Mouse (Mus musculus) forebrain, embryonic 12.5 days (tissue): Measurements from ENCODE around the gene Tceal1. TPM values are rescaled to one million over a fixed set of nuclear protein-coding genes. Genes with fewer than 3 reads are reported as not detected.
A peak's percentile ranks its signal among the peaks of the same experiment; 100 is the strongest.

Experiments used
- ATAC-seq: fragments of 200-750 bp; cut with Nextera tagmentation; 2 replicates; pipeline ENCODE4 v1.8.0; 2017; ENCODE audit warnings: moderate TSS enrichment; ENCODE audit not compliant: low FRiP score
- H3K27ac ChIP-seq: fragments of 300-500 bp; sonication (generic); 2 replicates; pipeline ENCODE4 v1.5.1; 2016; ENCODE audit warnings: mild to moderate bottlenecking
- H3K27me3 ChIP-seq: fragments of 300-500 bp; sonication (generic); 2 replicates; pipeline ENCODE4 v1.6.1; 2016; ENCODE audit warnings: mild to moderate bottlenecking
- H3K36me3 ChIP-seq: fragments of 300-500 bp; sonication (generic); replicated peaks from 2 replicates; pipeline ENCODE4 v1.6.1; 2016; ENCODE audit warnings: mild to moderate bottlenecking
- H3K4me1 ChIP-seq: fragments of 300-500 bp; sonication (generic); 2 replicates; pipeline ENCODE4 v1.6.1; 2016
- H3K4me2 ChIP-seq: fragments of 300-500 bp; sonication (generic); 2 replicates; pipeline ENCODE4 v1.6.1; 2016; ENCODE audit warnings: mild to moderate bottlenecking, moderate library complexity
- H3K4me3 ChIP-seq: fragments of 300-500 bp; sonication (generic); replicated peaks from 2 replicates; pipeline ENCODE4 v1.5.1; 2016; ENCODE audit warnings: mild to moderate bottlenecking
- H3K9ac ChIP-seq: fragments of 300-500 bp; sonication (generic); 2 replicates; pipeline ENCODE4 v1.6.1; 2016; ENCODE audit warnings: mild to moderate bottlenecking
- H3K9me3 ChIP-seq: fragments of 300-500 bp; sonication (generic); 2 replicates; pipeline ENCODE4 v1.6.1; 2016
- WGBS: fragments of 180-500 bp; shearing (Covaris S2); methylation state at CpG from one replicate; pipeline ENCODE4 v1.1.7; 2016; 5-methylcytosine and 5-hydroxymethylcytosine counted together
- polyA plus RNA-seq: library from polyadenylated mRNA; unstranded; fragments of >200 nt; fragmentation: Nextera tagmentation; extraction: Ambion mirVana; gene quantifications from 2 replicates; pipeline ENCODE4 v1.2.1, GENCODE M21; 2016

Gene Tceal1
- polyA plus RNA-seq, 1 experiment from 2014 or later, result 11.9 TPM

GRCm38 (mm10) chrX:136732016-136732415 is 24.2 kb downstream of the Tceal1 start:
- ATAC-seq, result no peak
- 89% methylated on average over 4 of the region's 4 CpGs for WGBS
- no peak overlapping the region for H3K27ac ChIP-seq

GRCm38 (mm10) chrX:136740087-136740790 is 32.5 kb downstream of the Tceal1 start:
- peak overlapping the region; percentile 50 for H3K4me3 ChIP-seq
- peak overlapping the region; percentile 67 for H3K9ac ChIP-seq
- H3K27me3 ChIP-seq, result no peaks in the 10 kb centered on the region
- 21% methylated on average over 15 of the region's 15 CpGs for WGBS
- no peak for ATAC-seq
- 0 out of 2 replicates have a peak, but pooled peaks cover 4% of the 10 kb centered on the region for H3K4me1 ChIP-seq
- no peaks in the 10 kb centered on the region for H3K36me3 ChIP-seq
- H3K9me3 ChIP-seq, result no peaks in the 10 kb centered on the region
- H3K27ac ChIP-seq, result no peak overlapping the region
- peak overlapping the region; percentile 53 for H3K4me2 ChIP-seq

More at GRCm38 (mm10) chrX:136732016-136732415, 24.2 kb downstream of the Tceal1 start:
- no peaks in the 10 kb centered on the region for H3K27me3 ChIP-seq
- no peak overlapping the region for H3K4me2 ChIP-seq
- no peaks in the 10 kb centered on the region for H3K4me1 ChIP-seq
- peaks cover 4% of the 10 kb centered on the region; the same call in 1 of the 2 replicates for H3K36me3 ChIP-seq
- H3K4me3 ChIP-seq, result no peak overlapping the region
- no peaks in the 10 kb centered on the region for H3K9me3 ChIP-seq
- H3K9ac ChIP-seq, result no peak overlapping the region

- Histone ChIP-seq H3K9ac (peak overlapping the region; percentile 67), H3K4me2 (no peak overlapping the region), H3K27me3 (no peaks in the 10 kb centered on the region), H3K4me3 (peak overlapping the region; percentile 50), H3K36me3 (no peaks in the 10 kb centered on the region), H3K4me1 (0 out of 2 replicates have a peak, but pooled peaks cover 4% of the 10 kb centered on the region), H3K9me3 (no peaks in the 10 kb centered on the region), H3K27ac (peak overlapping the region; percentile 87)
- peak; percentile 98 for ATAC-seq
- WGBS, result 27% methylated on average over 39 of the region's 39 CpGs
Observed at GRCm38 (mm10) chrX:136740791-136741650, 33.2 kb downstream of the Tceal1 start.

GRCm38 (mm10) chrX:136741651-136742201 is 33.9 kb downstream of the Tceal1 start:
- Histone ChIP-seq H3K4me3 (peak overlapping the region; percentile 50), H3K4me1 (0 out of 2 replicates have a peak, but pooled peaks cover 4% of the 10 kb centered on the region), H3K27me3 (no peaks in the 10 kb centered on the region), H3K27ac (peak overlapping the region; percentile 87), H3K9ac (peak overlapping the region; percentile 56), H3K36me3 (no peaks in the 10 kb centered on the region), H3K4me2 (peak overlapping the region; percentile 50), H3K9me3 (no peaks in the 10 kb centered on the region)
- ATAC-seq, result peak; percentile 67
- WGBS, result 26% methylated on average over 45 of the region's 46 CpGs

GRCm38 (mm10) chrX:136742241-136742640 is 34.5 kb downstream of the Tceal1 start:
- Histone ChIP-seq H3K9ac (peak overlapping the region; percentile 56), H3K27ac (peak overlapping the region; percentile 87), H3K4me3 (peak overlapping the region; percentile 50), H3K4me2 (peak overlapping the region; percentile 50), H3K4me1 (0 out of 2 replicates have a peak, but pooled peaks cover 4% of the 10 kb centered on the region), H3K27me3 (no peaks in the 10 kb centered on the region), H3K36me3 (no peaks in the 10 kb centered on the region), H3K9me3 (no peaks in the 10 kb centered on the region)
- no peak for ATAC-seq
- WGBS, result 24% methylated on average over 10 of the region's 10 CpGs

- H3K4me3 ChIP-seq, result peak overlapping the region; percentile 50; the same call in 1 of the 2 replicates
- WGBS, result 32% methylated on average over 5 of the region's 5 CpGs
Observed at GRCm38 (mm10) chrX:136742661-136743103, 34.9 kb downstream of the Tceal1 start.

GRCm38 (mm10) chrX:136743459-136743858 is 35.7 kb downstream of the Tceal1 start, which contains the start of gene Morf4l2:
Gene Morf4l2 (minus strand): TSS chrX:136743690.
- WGBS, result 88% methylated on average over 12 of the region's 12 CpGs
- no peak for ATAC-seq
- H3K4me2 ChIP-seq, result peak within 1 kb of the TSS; percentile 50
- 0 out of 2 replicates have a peak, but pooled peaks cover 4% of the 10 kb centered on the region for H3K4me1 ChIP-seq
- 0 out of 2 replicates have a peak within 1 kb of the TSS, but pooled peaks have one; percentile 56 for H3K9ac ChIP-seq
- no peaks in the 10 kb centered on the region for H3K27me3 ChIP-seq
- no peaks in the 10 kb centered on the region for H3K9me3 ChIP-seq
- no peaks in the 10 kb centered on the region for H3K36me3 ChIP-seq
- peak within 1 kb of the TSS; percentile 87; the same call in 1 of the 2 replicates for H3K27ac ChIP-seq
- peak within 1 kb of the TSS; percentile 50; the same call in 1 of the 2 replicates for H3K4me3 ChIP-seq

More at GRCm38 (mm10) chrX:136742661-136743103, 34.9 kb downstream of the Tceal1 start:
- Histone ChIP-seq H3K4me1 (0 out of 2 replicates have a peak, but pooled peaks cover 4% of the 10 kb centered on the region), H3K4me2 (peak overlapping the region; percentile 50), H3K36me3 (no peaks in the 10 kb centered on the region), H3K9ac (0 out of 2 replicates have a peak overlapping the region, but pooled peaks have one; percentile 56), H3K9me3 (no peaks in the 10 kb centered on the region), H3K27me3 (no peaks in the 10 kb centered on the region), H3K27ac (peak overlapping the region; percentile 87; the same call in 1 of the 2 replicates)
- no peak for ATAC-seq

- H3K4me3 ChIP-seq, result no peak overlapping the region
- ATAC-seq, result no peak
- WGBS, result 81% methylated on average over 8 of the region's 8 CpGs
- no peaks in the 10 kb centered on the region for H3K4me1 ChIP-seq
- no peak overlapping the region for H3K9ac ChIP-seq
- H3K36me3 ChIP-seq, result no peaks in the 10 kb centered on the region
- H3K4me2 ChIP-seq, result no peak overlapping the region
- no peaks in the 10 kb centered on the region for H3K9me3 ChIP-seq
- no peaks in the 10 kb centered on the region for H3K27me3 ChIP-seq
- no peak overlapping the region for H3K27ac ChIP-seq
Observed at GRCm38 (mm10) chrX:136744663-136745062, 36.9 kb downstream of the Tceal1 start.

- no peak overlapping the region for H3K4me3 ChIP-seq
- no peak overlapping the region for H3K4me2 ChIP-seq
- H3K9me3 ChIP-seq, result no peaks in the 10 kb centered on the region
- 86% methylated on average over 4 of the region's 4 CpGs for WGBS
- H3K9ac ChIP-seq, result no peak overlapping the region
- no peak for ATAC-seq
- no peaks in the 10 kb centered on the region for H3K27me3 ChIP-seq
- no peaks in the 10 kb centered on the region for H3K36me3 ChIP-seq
- no peaks in the 10 kb centered on the region for H3K4me1 ChIP-seq
- H3K27ac ChIP-seq, result no peak overlapping the region
Observed at GRCm38 (mm10) chrX:136749329-136749728, 41.5 kb downstream of the Tceal1 start.

GRCm38 (mm10) chrX:136755464-136755863 is 47.7 kb downstream of the Tceal1 start:
- H3K9ac ChIP-seq, result no peak overlapping the region
- no peaks in the 10 kb centered on the region for H3K36me3 ChIP-seq
- H3K9me3 ChIP-seq, result no peaks in the 10 kb centered on the region
- WGBS, result 85% methylated on average over 3 of the region's 3 CpGs
- no peak for ATAC-seq
- no peaks in the 10 kb centered on the region for H3K27me3 ChIP-seq
- no peak overlapping the region for H3K4me3 ChIP-seq
- H3K27ac ChIP-seq, result no peak overlapping the region
- H3K4me1 ChIP-seq, result no peaks in the 10 kb centered on the region
- H3K4me2 ChIP-seq, result no peak overlapping the region
